ENCODE assay signal across 14 mouse cellular contexts in the genomic region with DNA sequence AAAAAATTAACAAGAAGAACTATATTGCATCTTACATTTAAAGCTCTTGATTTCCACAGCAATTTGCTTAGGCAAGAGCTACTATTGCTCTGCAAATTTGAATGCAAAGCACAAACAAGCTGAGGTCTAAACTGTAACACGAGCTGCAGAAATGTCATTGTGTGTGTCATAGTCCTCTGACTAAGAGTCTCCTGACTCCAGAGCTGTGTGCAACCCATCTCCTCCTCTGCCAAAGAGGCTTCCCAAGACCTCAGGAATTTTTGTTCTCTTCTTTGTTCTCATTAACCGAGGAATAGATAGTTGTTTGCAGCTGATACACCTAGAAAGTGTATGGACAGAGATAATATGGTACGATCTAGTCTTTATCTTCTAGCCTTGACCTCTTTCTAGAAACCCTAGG. TPM values are rescaled to one million over a fixed set of nuclear protein-coding genes. Genes with fewer than 3 reads are reported as not detected.
DNase-seq lines count a peak whose midpoint lies in the region; TF ChIP-seq lines count a peak whose summit lies in the region.
"Had no signal": no experiment of that assay in that cellular context is flagged by ENCODE, and none has a peak within 500 bp of the region (broad histone marks: within the 10 kb centered on the region; RNA-seq: fewer than 3 reads in every experiment).

No protein-coding gene starts in this region.

- peaks cover 26% of the 10 kb centered on the region for H3K4me1 ChIP-seq in liver, adult 2 months (ENCODE audit: control insufficient read depth, insufficient read depth, low read length)
- peaks cover 32% of the 10 kb centered on the region for H3K4me1 ChIP-seq in small intestine, adult 2 months (ENCODE audit: control insufficient read depth, insufficient read depth, insufficient read length, low read length)
- H3K4me1 ChIP-seq: kidney, embryonic 15.5 days; midbrain, embryonic 13.5 days; neural tube, embryonic 15.5 days; stomach, embryonic 15.5 days had no signal

- no peak for TF ChIP-seq CTCF in liver, adult 2 months (IDR thresholded peaks at IDR 0.05; ENCODE audit: low read depth, low read length)
- TF ChIP-seq CTCF in small intestine, adult 2 months (IDR thresholded peaks at IDR 0.05; ENCODE audit: extremely low read depth, insufficient read length, insufficient replicate concordance, low read depth, low read length) = no peak

- DNase-seq in adrenal gland, adult 2 months = peak; percentile 63
- no peak for DNase-seq in adrenal gland, adult 18-20 months (ENCODE audit: low spot score in 2 of 2)
- DNase-seq in liver, adult 2 months (ENCODE audit: extremely low read depth, low read depth, low spot score) = no peak
- no peak for DNase-seq in liver
- DNase-seq in fibroblast of lung, adult 2 months (ENCODE audit: low read depth) = peak; percentile 67
- DNase-seq in right cerebral cortex, postnatal 10 days (ENCODE audit: low spot score in 2 of 2) = no peak
- DNase-seq in kidney, adult 9 months = no peak
- DNase-seq: right cerebral cortex, postnatal 14 days had no signal

- TF ChIP-seq POLR2A in liver, adult 2 months (IDR thresholded peaks at IDR 0.05; ENCODE audit: extremely low read depth, insufficient read depth, low read length) = no peak
- TF ChIP-seq POLR2A in small intestine, adult 2 months (IDR thresholded peaks at IDR 0.05; ENCODE audit: low read depth, low read length) = no peak

- peaks cover 4% of the 10 kb centered on the region; the same call in 1 of the 2 replicates for H3K79me2 ChIP-seq in liver, adult 2 months (ENCODE audit: control insufficient read depth, insufficient read depth, low read length)

- H3K27ac ChIP-seq in liver, adult 2 months (replicated peaks; ENCODE audit: insufficient read depth, low read depth, low read length) = peak overlapping the region; percentile 95
- H3K27ac ChIP-seq in small intestine, adult 2 months (ENCODE audit: insufficient read depth, low read depth, low read length) = peak overlapping the region; percentile 98
- H3K27ac ChIP-seq: kidney, embryonic 15.5 days; liver, embryonic 15.5 days; midbrain, embryonic 13.5 days; neural tube, embryonic 15.5 days; stomach, embryonic 15.5 days had no signal

- H3K36me3 ChIP-seq in liver, adult 2 months (ENCODE audit: control insufficient read depth, insufficient read depth, low read length) = peaks cover 60% of the 10 kb centered on the region
- peaks cover 57% of the 10 kb centered on the region for H3K36me3 ChIP-seq in small intestine, adult 2 months (ENCODE audit: control insufficient read depth, insufficient read depth, low read length)
- H3K36me3 ChIP-seq: kidney, embryonic 15.5 days; liver, embryonic 15.5 days; midbrain, embryonic 13.5 days; neural tube, embryonic 15.5 days; stomach, embryonic 15.5 days had no signal

- under 1% methylated on average over 3 of the region's 3 CpGs for WGBS in liver, adult 2 months
- WGBS in small intestine, adult 2 months = 13% methylated on average over 3 of the region's 3 CpGs

- peak overlapping the region; percentile 29 for H3K4me3 ChIP-seq in liver, adult 2 months (ENCODE audit: insufficient read depth, low read depth, low read length)
- H3K4me3 ChIP-seq in small intestine, adult 2 months (ENCODE audit: low read depth, low read length) = no peak overlapping the region
- H3K4me3 ChIP-seq: kidney, embryonic 15.5 days; liver, embryonic 15.5 days; midbrain, embryonic 13.5 days; neural tube, embryonic 15.5 days; stomach, embryonic 15.5 days had no signal

- H3K9ac ChIP-seq in liver, adult 2 months (ENCODE audit: low read depth, low read length) = peak overlapping the region; percentile 64
- H3K9ac ChIP-seq: kidney, embryonic 15.5 days; liver, embryonic 15.5 days; midbrain, embryonic 13.5 days; neural tube, embryonic 15.5 days; stomach, embryonic 15.5 days had no signal

- no peaks in the 10 kb centered on the region for H3K27me3 ChIP-seq in liver, adult 2 months (ENCODE audit: control insufficient read depth, insufficient read depth, low read length)
- no peaks in the 10 kb centered on the region for H3K27me3 ChIP-seq in small intestine, adult 2 months (ENCODE audit: control insufficient read depth, insufficient read depth, low read length)
- H3K27me3 ChIP-seq: kidney, embryonic 15.5 days; midbrain, embryonic 13.5 days; neural tube, embryonic 15.5 days; stomach, embryonic 15.5 days had no signal

RNA-seq across cellular contexts. Expression of a gene that starts 8.2 kb away (rescaled TPM):
- 100 to 1,000 TPM; 290 to 422 TPM for total RNA-seq in adrenal gland, adult 2 months (2021)
- polyA plus RNA-seq in adrenal gland, adult 2 months (2012; rRNA removed) = 92.2 and 161 TPM in 2 replicates
- total RNA-seq in adrenal gland, adult 18-20 months (2021) = 100 to 1,000 TPM; 130 to 431 TPM
- 115 and 122 TPM in 2 replicates for total RNA-seq in liver, adult 2 months (2014; rRNA removed)
- 71.1 and 85.8 TPM in 2 replicates for polyA plus RNA-seq in liver, adult 2 months (2012; rRNA removed)
- 185 and 248 TPM in 2 replicates for polyA plus RNA-seq in small intestine, adult 2 months (2012; rRNA removed)

Comparison
In these comparisons a context has a peak if more than half of its experiments do, and no peak if none do; other contexts are left out.
1. DNase-seq: peak in adrenal gland, adult 2 months (single experiment) and fibroblast of lung, adult 2 months (single experiment); none in adrenal gland, adult 18-20 months (0 of 2), liver, adult 2 months (single experiment), liver (single experiment), right cerebral cortex, postnatal 10 days (0 of 2) and kidney, adult 9 months (single experiment).